Mouse (Mus musculus): ENCODE data around the gene Nnat.

Nnat gene

GRCm38 (mm10) chr2:157607542-157608236 lies 47.8 kb downstream of the Nnat start:
- DNase-seq: peak; percentile 41

GRCm38 (mm10) chr2:157611735-157612134 lies 51.9 kb downstream of the Nnat start:
- no peak for DNase-seq
